Mouse (Mus musculus) cerebellum, adult 11-12 months (tissue): ENCODE results near the gene Pard6b.

Experiments
- DNase-seq: peaks from one replicate; pipeline ENCODE4 v3.0.0; 2022

Gene Pard6b

GRCm38 (mm10) chr2:168145437-168145836 is 64.6 kb downstream of the Pard6b start:
- no peak for DNase-seq

- no peak for DNase-seq
Observed at GRCm38 (mm10) chr2:168147722-168148432, 67.1 kb downstream of the Pard6b start.

GRCm38 (mm10) chr2:168149241-168149640 is 68.4 kb downstream of the Pard6b start:
- no peak for DNase-seq
